Mouse (Mus musculus) stomach, postnatal 0 days (tissue): ENCODE data around the gene Cenpp.

ENCODE experiments used
- CTCF ChIP-seq: IDR thresholded peaks from 2 replicates; pipeline ENCODE4 v1.5.1; 2016; ENCODE audit warnings: antibody characterized with exemption, low read depth, mild to moderate bottlenecking, moderate library complexity
- EP300 ChIP-seq: optimal IDR thresholded peaks from 2 replicates; pipeline ENCODE3; 2016; ENCODE audit warnings: antibody characterized with exemption

- TF ChIP-seq CTCF (no peak), EP300 (no peak)
Measured at GRCm38 (mm10) chr13:49470319-49470718, 182.3 kb downstream of the Cenpp start.
